Mouse (Mus musculus) ES-E14 (cell line): ENCODE measurements around the gene Flnb. TPM values are rescaled to one million over a fixed set of nuclear protein-coding genes. Genes with fewer than 3 reads are reported as not detected.

Experiments
- DNase-seq: peaks from one replicate; pipeline ENCODE4 v3.0.0-alpha.2; 2013; ENCODE audit warnings: low read depth, low spot score
- H3K27ac ChIP-seq: 2 replicates; pipeline ENCODE4 v1.5.1; 2012; ENCODE audit warnings: low read depth, mild to moderate bottlenecking, low read length, moderate library complexity, mixed read lengths; ENCODE audit not compliant: poor library complexity, insufficient read depth, severe bottlenecking
- H3K36me3 ChIP-seq: 2 replicates; pipeline ENCODE4 v1.6.1; 2012; ENCODE audit warnings: mild to moderate bottlenecking, low read length, moderate library complexity, mixed read lengths; ENCODE audit not compliant: control insufficient read depth, poor library complexity, insufficient read depth, severe bottlenecking
- H3K4me1 ChIP-seq, 2 experiments: fragments of 150-350 bp in 1 of 2; sonication (generic) in 1 of 2; 2 replicates each; pipeline ENCODE4 v1.6.1; 2012; ENCODE audit warnings: low read length in 2 of 2, mild to moderate bottlenecking in 1 of 2, mixed read lengths in 1 of 2; ENCODE audit not compliant: control insufficient read depth in 2 of 2, insufficient read depth in 2 of 2, poor library complexity in 1 of 2
- H3K4me3 ChIP-seq, 2 experiments: fragments of 150-350 bp in 1 of 2; sonication (generic) in 1 of 2; 2 replicates each; pipeline ENCODE4 v1.5.1; 2012; ENCODE audit warnings: low read length in 2 of 2, low read depth in 1 of 2, mild to moderate bottlenecking in 1 of 2, mixed read lengths in 1 of 2; ENCODE audit not compliant: insufficient read depth in 1 of 2, poor library complexity in 1 of 2, severe bottlenecking in 1 of 2
- H3K9ac ChIP-seq: 2 replicates; pipeline ENCODE4 v1.6.1; 2012; ENCODE audit warnings: low read depth, mild to moderate bottlenecking, low read length, mixed read lengths; ENCODE audit not compliant: poor library complexity, insufficient read depth, severe bottlenecking
- H3K9me3 ChIP-seq: fragments of 150-350 bp; sonication (generic); 2 replicates; pipeline ENCODE4 v1.6.1; 2012; ENCODE audit warnings: low read depth, mild to moderate bottlenecking, low read length; ENCODE audit not compliant: control insufficient read depth, insufficient read depth
- CHD2 ChIP-seq: IDR thresholded peaks from 2 replicates; pipeline ENCODE4 v1.6.1; 2014; ENCODE audit warnings: mild to moderate bottlenecking, low read depth, low read length, inconsistent platforms
- HCFC1 ChIP-seq: IDR thresholded peaks from 2 replicates; pipeline ENCODE4 v1.6.1; 2012; ENCODE audit warnings: low read length, inconsistent platforms, borderline replicate concordance; ENCODE audit not compliant: insufficient read depth
- MAFK ChIP-seq: IDR thresholded peaks from 2 replicates; pipeline ENCODE4 v1.6.1; 2014; ENCODE audit warnings: mild to moderate bottlenecking, low read depth, low read length, inconsistent platforms; ENCODE audit not compliant: insufficient read depth
- ZC3H11A ChIP-seq: IDR thresholded peaks from 2 replicates; pipeline ENCODE4 v1.6.1; 2012; ENCODE audit warnings: low read depth, mild to moderate bottlenecking, inconsistent platforms, low read length, borderline replicate concordance
- ZNF384 ChIP-seq: IDR thresholded peaks from 2 replicates; pipeline ENCODE4 v1.6.1; 2012; ENCODE audit warnings: low read depth, low read length, inconsistent platforms
- in situ Hi-C, 2 experiments: fragments of 600-800 bp; cut with MboI; formaldehyde crosslinking; loops; one replicate each; pipeline ENCODE4 v1.15.1; 2025; ENCODE audit warnings: low sequenced_read_pairs in 2 of 2, inconsistent platforms in 1 of 2; ENCODE audit not compliant: unreplicated experiment in 2 of 2
- total RNA-seq: library from RNA; depleted of rRNA; stranded (reverse); fragments of 300-350 nt; gene quantifications from 2 replicates; pipeline ENCODE4 v1.2.3, GENCODE M21; 2012

The Flnb gene
- total RNA-seq, 1 experiment: 350 TPM

DNA sequence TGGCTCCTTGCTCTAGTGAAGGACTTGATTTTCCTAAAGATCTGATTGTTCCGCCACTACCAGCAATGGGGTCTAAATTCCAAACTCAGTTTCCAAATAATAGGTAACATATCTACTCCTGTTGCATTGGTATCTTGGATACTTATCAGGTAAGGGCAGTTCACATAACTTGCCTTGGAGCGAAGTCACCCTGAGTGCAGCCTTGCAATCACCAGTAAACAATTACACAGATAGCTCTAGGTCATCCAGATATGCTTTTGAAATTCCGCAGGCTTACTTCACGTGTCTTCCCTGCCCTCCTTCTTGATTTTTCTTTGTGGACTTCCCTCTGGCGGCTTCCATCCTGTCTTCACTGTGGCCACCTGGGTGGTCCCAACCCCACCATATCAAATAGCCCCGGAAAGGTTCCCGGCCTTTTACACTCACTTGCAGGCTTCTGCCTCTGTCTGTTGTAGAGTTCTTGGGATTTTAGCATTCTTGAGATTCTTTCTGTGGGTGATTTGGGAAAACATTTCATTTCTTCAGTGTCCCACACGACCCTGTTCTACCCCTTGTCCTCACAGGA lies 22.3 kb downstream of the Flnb start:
- peaks cover 0 to 13% of the 10 kb centered on the region in 2 experiments; a peak in 2 of 4 replicates for H3K4me1 ChIP-seq
- no peak overlapping the region for H3K9ac ChIP-seq
- TF ChIP-seq ZNF384 (no peak), MAFK (no peak), HCFC1 (no peak), ZC3H11A (no peak), CHD2 (no peak)
- H3K9me3 ChIP-seq: no peaks in the 10 kb centered on the region
- in situ Hi-C loops: no loop called here
- H3K27ac ChIP-seq: no peak overlapping the region
- peaks cover 6% of the 10 kb centered on the region; the same call in 1 of the 2 replicates for H3K36me3 ChIP-seq
- H3K4me3 ChIP-seq: no peak overlapping the region
- DNase-seq: no peak

DNA sequence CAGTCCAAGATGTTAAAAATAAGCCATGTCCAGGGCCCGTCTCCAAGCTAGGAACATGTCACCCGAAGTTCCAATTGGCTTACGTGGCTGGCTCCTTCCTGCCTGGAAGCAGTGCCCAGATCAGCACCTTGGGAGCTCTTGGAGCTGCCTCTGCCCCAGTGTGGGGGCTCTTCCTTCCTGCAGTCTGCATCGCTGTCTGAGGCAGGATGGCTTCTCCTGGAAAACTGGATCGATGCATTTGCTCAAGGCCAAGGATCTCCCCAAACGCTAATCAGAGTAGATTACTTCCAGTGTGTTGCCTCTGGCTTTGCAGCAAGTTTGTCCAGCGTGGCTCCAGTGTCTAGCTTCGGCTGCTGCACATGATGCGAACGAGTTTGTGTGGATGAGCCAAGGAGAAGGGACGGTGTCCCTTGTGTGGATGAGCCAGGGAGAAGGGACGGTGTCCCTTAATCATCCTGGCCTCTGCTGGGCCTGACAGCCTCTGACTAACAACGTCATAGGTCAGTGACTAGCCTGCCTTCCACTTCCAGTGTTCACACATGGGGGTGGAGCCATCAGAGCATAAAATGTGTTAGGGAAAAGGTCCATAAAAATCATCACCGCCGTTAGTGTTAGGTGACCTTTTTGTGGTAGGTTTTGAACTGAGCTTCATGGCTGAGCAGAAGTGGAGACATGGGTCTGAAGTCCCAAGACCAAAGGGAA lies 25.0 kb downstream of the Flnb start:
- in situ Hi-C loops: no loop called here

DNA sequence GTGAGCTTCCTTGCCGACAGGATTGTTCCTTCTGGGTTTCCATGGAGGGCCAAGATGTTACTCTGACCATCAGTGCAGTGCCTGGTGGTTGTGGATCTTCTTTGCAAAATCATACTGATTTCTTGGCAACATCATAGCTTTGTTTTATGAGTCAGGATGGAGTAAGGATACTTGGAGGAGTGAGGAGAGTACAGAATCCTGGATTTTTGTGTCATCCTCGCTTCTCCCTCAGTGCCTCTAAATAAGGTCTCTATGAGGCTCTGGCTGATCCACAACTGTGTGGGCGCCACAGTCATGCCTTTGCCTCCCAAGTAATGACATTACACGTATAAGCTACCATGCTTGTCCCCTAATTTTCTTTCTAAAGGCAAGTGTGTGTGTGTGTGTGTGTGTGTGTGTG lies 28.9 kb downstream of the Flnb start:
- no peak overlapping the region for H3K4me3 ChIP-seq
- in situ Hi-C loops: no loop called here
- no peaks in the 10 kb centered on the region for H3K9me3 ChIP-seq
- DNase-seq: no peak
- H3K4me1 ChIP-seq: peaks cover 3 to 18% of the 10 kb centered on the region in 2 experiments; a peak in 3 of 4 replicates
- no peak overlapping the region for H3K9ac ChIP-seq
- no peak for TF ChIP-seq HCFC1
- H3K36me3 ChIP-seq: peaks cover 5% of the 10 kb centered on the region; the same call in 1 of the 2 replicates
- H3K27ac ChIP-seq: no peak overlapping the region

More for the DNA sequence above, 25.0 kb downstream of the Flnb start:
- no peak for DNase-seq
- no peak overlapping the region; the same call in 1 of the 2 replicates for H3K9ac ChIP-seq
- H3K36me3 ChIP-seq: peaks cover 6% of the 10 kb centered on the region; the same call in 1 of the 2 replicates
- peaks cover 0 to 20% of the 10 kb centered on the region in 2 experiments; a peak in 2 of 4 replicates for H3K4me1 ChIP-seq
- H3K9me3 ChIP-seq: no peaks in the 10 kb centered on the region
- no peak for TF ChIP-seq ZC3H11A
- TF ChIP-seq CHD2: no peak
- TF ChIP-seq ZNF384: no peak
- TF ChIP-seq MAFK: no peak
- no peak for TF ChIP-seq HCFC1
- no peak overlapping the region for H3K27ac ChIP-seq
- no peak overlapping the region for H3K4me3 ChIP-seq

DNA sequence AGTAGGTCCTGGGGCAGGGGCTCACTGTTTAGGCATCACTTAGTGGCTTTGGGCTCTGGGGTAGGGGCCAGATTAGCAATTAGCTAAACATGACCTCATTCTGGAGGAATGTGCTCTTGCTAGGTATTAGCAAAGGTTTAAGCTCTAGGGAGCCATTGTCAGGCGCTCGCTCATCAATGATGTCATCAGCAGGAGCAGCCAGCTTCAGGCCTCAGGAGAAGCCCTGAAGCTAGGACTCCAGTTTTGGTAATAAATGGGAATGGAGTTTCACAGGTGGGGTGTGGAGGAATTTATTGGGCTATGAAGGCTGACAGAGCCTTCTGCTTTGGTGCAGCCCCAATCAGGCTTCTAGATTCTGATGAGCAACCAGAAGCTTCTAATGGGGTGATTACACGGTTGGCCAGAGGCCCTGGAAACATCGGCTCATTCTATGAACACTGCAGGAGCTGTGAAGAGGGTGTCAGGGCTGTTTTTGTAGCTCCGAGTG lies 30.0 kb downstream of the Flnb start:
- peak overlapping the region; percentile 52; the same call in 1 of the 2 replicates for H3K9ac ChIP-seq
- H3K27ac ChIP-seq: peak overlapping the region; percentile 80
- DNase-seq: peak; percentile 53
- no peaks in the 10 kb centered on the region for H3K9me3 ChIP-seq
- in situ Hi-C loops: no loop called here
- peaks cover 3% of the 10 kb centered on the region; the same call in 1 of the 2 replicates for H3K36me3 ChIP-seq
- TF ChIP-seq ZC3H11A (no peak), ZNF384 (no peak), CHD2 (no peak), MAFK (no peak), HCFC1 (no peak)
- peaks cover 3 to 18% of the 10 kb centered on the region in 2 experiments; a peak in 3 of 4 replicates for H3K4me1 ChIP-seq
- H3K4me3 ChIP-seq: no peak overlapping the region
